Mouse (Mus musculus): ENCODE data around the gene Col13a1.

Col13a1 gene

GRCm38 (mm10) chr10:61894564-61894963 is 84.3 kb downstream of the Col13a1 start:
- no peak for DNase-seq

GRCm38 (mm10) chr10:61891138-61891537 is 87.8 kb downstream of the Col13a1 start:
- DNase-seq = no peak

- no peak for DNase-seq
Observed at GRCm38 (mm10) chr10:61890294-61890693, 88.6 kb downstream of the Col13a1 start.

- no peak for DNase-seq
Observed at GRCm38 (mm10) chr10:61879427-61879826, 99.5 kb downstream of the Col13a1 start.

GRCm38 (mm10) chr10:61877787-61878186 is 101.1 kb downstream of the Col13a1 start:
- DNase-seq = peak; percentile 89

- DNase-seq = no peak
Observed at GRCm38 (mm10) chr10:61869796-61870195, 109.1 kb downstream of the Col13a1 start.

GRCm38 (mm10) chr10:61866045-61866580 is 112.8 kb downstream of the Col13a1 start:
- DNase-seq = no peak

GRCm38 (mm10) chr10:61859451-61859850 is 119.5 kb downstream of the Col13a1 start:
- DNase-seq = no peak

- no peak for DNase-seq
Observed at GRCm38 (mm10) chr10:61855139-61855675, 123.7 kb downstream of the Col13a1 start.

- no peak for DNase-seq
Observed at GRCm38 (mm10) chr10:61852824-61853223, 126.1 kb downstream of the Col13a1 start.

GRCm38 (mm10) chr10:61848553-61848952 is 130.4 kb downstream of the Col13a1 start:
- no peak for DNase-seq

GRCm38 (mm10) chr10:61845476-61845875 is 133.4 kb downstream of the Col13a1 start:
- DNase-seq = no peak

- no peak for DNase-seq
Observed at GRCm38 (mm10) chr10:61844475-61844874, 134.4 kb downstream of the Col13a1 start.

GRCm38 (mm10) chr10:61842261-61842660 is 136.6 kb downstream of the Col13a1 start:
- no peak for DNase-seq

GRCm38 (mm10) chr10:61839326-61839725 is 139.6 kb downstream of the Col13a1 start:
- no peak for DNase-seq

GRCm38 (mm10) chr10:61838769-61839168 is 140.1 kb downstream of the Col13a1 start:
- peak; percentile 54 for DNase-seq

GRCm38 (mm10) chr10:61837286-61837685 is 141.6 kb downstream of the Col13a1 start:
- DNase-seq = no peak

GRCm38 (mm10) chr10:61834288-61834687 is 144.6 kb downstream of the Col13a1 start:
- no peak for DNase-seq

GRCm38 (mm10) chr10:61832713-61833112 is 146.2 kb downstream of the Col13a1 start:
- DNase-seq = no peak

- DNase-seq = no peak
Observed at GRCm38 (mm10) chr10:61831741-61832140, 147.2 kb downstream of the Col13a1 start.

GRCm38 (mm10) chr10:61831251-61831650 is 147.7 kb downstream of the Col13a1 start:
- no peak for DNase-seq

- DNase-seq = no peak
Observed at GRCm38 (mm10) chr10:61830817-61831216, 148.1 kb downstream of the Col13a1 start.

- no peak for DNase-seq
Observed at GRCm38 (mm10) chr10:61829046-61829445, 149.9 kb downstream of the Col13a1 start.

GRCm38 (mm10) chr10:61827950-61828936 is 150.7 kb downstream of the Col13a1 start:
- DNase-seq = no peak

All from thymus, postnatal 4 days (tissue).